Mouse (Mus musculus): ENCODE results near the gene Arid1b.

GRCm38 (mm10) chr17:5080884-5081419 is 86.8 kb downstream of the Arid1b start:
- TF ChIP-seq CTCF (conservative IDR thresholded peaks at IDR 0.05; ENCODE audit: low read length) (no peak), NANOG (IDR thresholded peaks at IDR 0.05; ENCODE audit: borderline replicate concordance, low read length) (no peak), POU5F1 (IDR thresholded peaks at IDR 0.05; ENCODE audit: borderline replicate concordance, low read length) (no peak)

Data from E14TG2a.4 (cell line).